Mouse (Mus musculus): Measurements from ENCODE around the gene Gm9611. TPM values are rescaled to one million over a fixed set of nuclear protein-coding genes. Genes with fewer than 3 reads are reported as not detected.
"Not testable (repeated sequence)": the region's sequence is repeated elsewhere in the genome, so short reads cannot be mapped to it uniquely, and the experiment has no call there.

Gm9611 gene
- not detected in 2 replicates for polyA plus RNA-seq (2015; fragmentation: Nextera tagmentation; extraction: Ambion mirVana)

DNA sequence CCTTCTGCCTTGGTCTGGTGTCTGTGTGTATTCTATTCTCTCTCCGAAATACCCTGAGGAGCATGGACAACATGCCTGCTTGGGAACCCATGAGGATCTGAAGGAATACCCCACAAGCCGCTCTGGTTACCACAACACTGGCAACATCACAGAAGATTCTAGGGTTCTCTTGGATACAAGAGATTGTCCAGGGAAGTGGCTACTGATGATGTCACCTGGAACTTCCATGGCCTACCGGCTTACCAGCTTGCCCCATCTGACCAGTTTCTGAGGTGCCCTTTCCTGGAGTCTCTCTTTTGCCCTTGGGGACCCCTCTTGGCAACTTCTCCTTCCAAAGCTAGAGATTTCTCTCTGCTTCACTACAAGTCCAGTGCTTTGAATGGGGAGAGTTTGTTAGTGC is at the start of gene Gm9611:
Gene Gm9611, minus strand, starts transcription at position 101 of the 400 bp plus-strand sequence.
- H3K27me3 ChIP-seq; ATAC-seq; H3K9me3 ChIP-seq (replicated peaks); H3K9ac ChIP-seq; H3K27ac ChIP-seq; H3K36me3 ChIP-seq (ENCODE audit: poor library complexity, severe bottlenecking); H3K4me3 ChIP-seq; H3K4me2 ChIP-seq; H3K4me1 ChIP-seq: not testable (repeated sequence)
- no CpG with 5 or more reads among the region's 3 CpGs for WGBS

DNA sequence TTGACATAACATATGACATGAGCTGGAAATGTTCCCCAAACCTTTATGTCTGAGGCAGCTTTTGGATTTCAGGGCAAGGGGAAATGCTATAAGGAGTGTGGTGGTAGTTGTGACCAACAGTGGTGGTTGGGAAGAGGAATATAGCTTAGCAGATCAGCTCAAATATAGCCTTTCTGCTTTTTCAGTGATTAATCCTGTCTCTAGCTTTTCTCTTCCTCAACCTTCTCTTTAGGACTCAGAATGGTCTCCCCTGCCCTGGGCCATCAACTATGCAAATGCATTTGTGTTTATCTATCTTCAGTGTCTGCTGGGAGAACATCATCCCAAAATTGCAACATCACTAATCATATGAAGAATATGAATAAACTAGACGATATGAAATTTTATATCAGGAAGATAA is 12.8 kb upstream of the Gm9611 start, which contains the start of gene Gm7995:
Gene Gm7995, plus strand, starts transcription at position 301 of the 400 bp plus-strand sequence.
- H3K9ac ChIP-seq; H3K4me3 ChIP-seq; H3K27me3 ChIP-seq; ATAC-seq; H3K27ac ChIP-seq; H3K9me3 ChIP-seq (replicated peaks); H3K4me1 ChIP-seq; H3K36me3 ChIP-seq (ENCODE audit: poor library complexity, severe bottlenecking); H3K4me2 ChIP-seq: not testable (repeated sequence)
- WGBS = no CpG with 5 or more reads among the region's 1 CpGs

DNA sequence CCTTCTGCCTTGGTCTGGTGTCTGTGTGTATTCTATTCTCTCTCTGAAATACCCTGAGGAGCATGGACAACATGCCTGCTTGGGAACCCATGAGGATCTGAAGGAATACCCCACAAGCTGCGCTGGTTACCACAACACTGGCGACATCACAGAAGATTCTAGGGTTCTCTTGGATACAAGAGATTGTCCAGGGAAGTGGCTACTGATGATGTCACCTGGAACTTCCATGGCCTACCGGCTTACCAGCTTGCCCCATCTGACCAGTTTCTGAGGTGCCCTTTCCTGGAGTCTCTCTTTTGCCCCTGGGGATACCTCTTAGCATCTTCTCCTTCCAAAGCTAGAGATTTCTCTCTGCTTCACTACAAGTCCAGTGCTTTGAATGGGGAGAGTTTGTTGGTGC is 37.2 kb downstream of the Gm9611 start, which contains the start of gene Gm17026:
Gene Gm17026, minus strand, starts transcription at position 101 of the 400 bp plus-strand sequence.
- not testable (repeated sequence) for ATAC-seq

More for the DNA sequence above, 37.2 kb downstream of the Gm9611 start, which contains the start of gene Gm17026:
- H3K27me3 ChIP-seq; H3K36me3 ChIP-seq (ENCODE audit: poor library complexity, severe bottlenecking); H3K9ac ChIP-seq; H3K27ac ChIP-seq; H3K4me2 ChIP-seq; H3K9me3 ChIP-seq (replicated peaks); H3K4me3 ChIP-seq; H3K4me1 ChIP-seq: not testable (repeated sequence)
- WGBS = 71% methylated on average over 1 of the region's 3 CpGs

Small RNA genes lying within 50 kb of the gene (microRNA-seq; reads per million reads assigned to microRNA genes)
- gene Gm25208 (not detected), gene Gm25892 (not detected)

Other genes starting within 250 kb of the Gm9611 start
- gene Gm7951, start 180.0 kb downstream of the Gm9611 start, polyA plus RNA-seq (2015; fragmentation: Nextera tagmentation; extraction: Ambion mirVana) = not detected in 2 replicates
- not detected in 2 replicates for gene Gm17027, start 134.7 kb downstream of the Gm9611 start, polyA plus RNA-seq (2015; fragmentation: Nextera tagmentation; extraction: Ambion mirVana)
- gene Gm3573, start 106.6 kb downstream of the Gm9611 start, polyA plus RNA-seq (2015; fragmentation: Nextera tagmentation; extraction: Ambion mirVana) = not detected in 2 replicates
- not detected in 2 replicates for gene Gm17026, start 37.3 kb downstream of the Gm9611 start, polyA plus RNA-seq (2015; fragmentation: Nextera tagmentation; extraction: Ambion mirVana)
- gene Gm7995, start 12.9 kb upstream of the Gm9611 start, polyA plus RNA-seq (2015; fragmentation: Nextera tagmentation; extraction: Ambion mirVana) = not detected in 2 replicates
- gene Gm8005, start 142.3 kb upstream of the Gm9611 start, polyA plus RNA-seq (2015; fragmentation: Nextera tagmentation; extraction: Ambion mirVana) = not detected in 2 replicates
- not detected in 2 replicates for gene Gm8011, start 166.5 kb upstream of the Gm9611 start, polyA plus RNA-seq (2015; fragmentation: Nextera tagmentation; extraction: Ambion mirVana)
- gene Gm8020, start 205.0 kb upstream of the Gm9611 start, polyA plus RNA-seq (2015; fragmentation: Nextera tagmentation; extraction: Ambion mirVana) = not detected in 2 replicates
- not detected in 2 replicates for gene Gm8024, start 226.9 kb upstream of the Gm9611 start, polyA plus RNA-seq (2015; fragmentation: Nextera tagmentation; extraction: Ambion mirVana)